Mouse (Mus musculus) liver, embryonic 12.5 days (tissue): Measurements from ENCODE around the gene Scaper. TPM values are rescaled to one million over a fixed set of nuclear protein-coding genes. Genes with fewer than 3 reads are reported as not detected.

ENCODE experiments used
- ATAC-seq: fragments of 200-750 bp; cut with Nextera tagmentation; 2 replicates; pipeline ENCODE4 v1.8.0; 2017; ENCODE audit warnings: moderate number of reproducible peaks, mild to moderate bottlenecking, moderate library complexity
- H3K27ac ChIP-seq: fragments of 300-500 bp; sonication (generic); 2 replicates; pipeline ENCODE4 v1.5.1; 2016; ENCODE audit warnings: mild to moderate bottlenecking
- H3K27me3 ChIP-seq: fragments of 300-500 bp; sonication (generic); replicated peaks from 2 replicates; pipeline ENCODE4 v1.6.1; 2016; ENCODE audit warnings: mild to moderate bottlenecking, moderate library complexity
- H3K36me3 ChIP-seq: fragments of 300-500 bp; sonication (generic); 2 replicates; pipeline ENCODE4 v1.6.1; 2016; ENCODE audit warnings: mild to moderate bottlenecking, moderate library complexity
- H3K4me1 ChIP-seq: fragments of 300-500 bp; sonication (generic); 2 replicates; pipeline ENCODE4 v1.6.1; 2016
- H3K4me2 ChIP-seq: fragments of 300-500 bp; sonication (generic); 2 replicates; pipeline ENCODE4 v1.6.1; 2016; ENCODE audit warnings: mild to moderate bottlenecking, moderate library complexity
- H3K4me3 ChIP-seq: fragments of 300-500 bp; sonication (generic); 2 replicates; pipeline ENCODE4 v1.5.1; 2016; ENCODE audit warnings: mild to moderate bottlenecking, moderate library complexity
- H3K9ac ChIP-seq: fragments of 300-500 bp; sonication (generic); 2 replicates; pipeline ENCODE4 v1.6.1; 2016; ENCODE audit warnings: mild to moderate bottlenecking, moderate library complexity
- H3K9me3 ChIP-seq: fragments of 300-500 bp; sonication (generic); replicated peaks from 2 replicates; pipeline ENCODE4 v1.6.1; 2016; ENCODE audit warnings: mild to moderate bottlenecking, moderate library complexity
- WGBS: fragments of 180-500 bp; shearing (Covaris S2); methylation state at CpG from one replicate; pipeline ENCODE4 v1.1.7; 2016; ENCODE audit not compliant: insufficient replicate concordance; 5-methylcytosine and 5-hydroxymethylcytosine counted together
- polyA plus RNA-seq: library from polyadenylated mRNA; unstranded; fragments of >200 nt; fragmentation: Nextera tagmentation; extraction: Ambion mirVana; gene quantifications from 2 replicates; pipeline ENCODE4 v1.2.1, GENCODE M21; 2016

Scaper gene
- polyA plus RNA-seq, 1 experiment from 2014 or later, result 2.7 TPM

DNA sequence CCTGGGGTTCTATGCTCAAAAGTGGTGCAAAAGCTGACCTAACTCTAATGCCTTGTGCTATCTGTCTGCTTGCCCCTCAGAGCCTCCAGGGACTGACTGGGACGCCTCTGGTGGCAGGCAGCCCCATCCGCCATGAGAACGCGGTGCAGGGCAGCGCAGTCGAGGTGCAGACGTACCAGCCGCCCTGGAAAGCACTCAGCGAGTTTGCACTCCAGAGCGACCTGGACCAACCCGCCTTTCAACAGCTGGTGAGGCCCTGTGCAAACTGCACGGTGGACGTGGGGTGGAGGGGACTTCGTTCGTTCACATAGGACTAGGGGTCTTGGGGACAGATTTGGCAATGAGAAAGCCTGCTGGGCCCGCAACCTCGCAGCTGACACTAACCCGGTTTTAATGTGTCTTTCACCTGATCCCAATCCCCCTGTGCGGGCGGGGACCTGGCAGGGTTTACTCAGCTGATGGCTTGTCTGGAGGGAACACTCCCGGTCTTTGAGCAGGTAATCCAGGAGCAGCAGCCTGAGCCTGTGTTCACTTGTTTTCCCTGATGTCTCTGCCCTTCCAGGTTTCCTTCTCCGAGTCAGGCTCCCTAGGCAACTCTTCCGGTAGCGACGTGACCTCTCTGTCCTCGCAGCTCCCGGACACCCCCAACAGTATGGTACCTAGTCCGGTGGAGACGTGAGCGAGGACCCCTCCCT is 392.9 kb downstream of the Scaper start:
- Histone ChIP-seq H3K4me2 (peak overlapping the region; percentile 47; the same call in 1 of the 2 replicates), H3K4me3 (peak overlapping the region; percentile 25; the same call in 1 of the 2 replicates), H3K36me3 (no peaks in the 10 kb centered on the region), H3K9me3 (peaks cover 9% of the 10 kb centered on the region; the same call in 1 of the 2 replicates), H3K4me1 (peaks cover 33% of the 10 kb centered on the region), H3K27me3 (peaks cover 100% of the 10 kb centered on the region), H3K9ac (no peak overlapping the region), H3K27ac (no peak overlapping the region)
- WGBS, result 3% methylated on average over 30 of the region's 30 CpGs
- ATAC-seq, result no peak

DNA sequence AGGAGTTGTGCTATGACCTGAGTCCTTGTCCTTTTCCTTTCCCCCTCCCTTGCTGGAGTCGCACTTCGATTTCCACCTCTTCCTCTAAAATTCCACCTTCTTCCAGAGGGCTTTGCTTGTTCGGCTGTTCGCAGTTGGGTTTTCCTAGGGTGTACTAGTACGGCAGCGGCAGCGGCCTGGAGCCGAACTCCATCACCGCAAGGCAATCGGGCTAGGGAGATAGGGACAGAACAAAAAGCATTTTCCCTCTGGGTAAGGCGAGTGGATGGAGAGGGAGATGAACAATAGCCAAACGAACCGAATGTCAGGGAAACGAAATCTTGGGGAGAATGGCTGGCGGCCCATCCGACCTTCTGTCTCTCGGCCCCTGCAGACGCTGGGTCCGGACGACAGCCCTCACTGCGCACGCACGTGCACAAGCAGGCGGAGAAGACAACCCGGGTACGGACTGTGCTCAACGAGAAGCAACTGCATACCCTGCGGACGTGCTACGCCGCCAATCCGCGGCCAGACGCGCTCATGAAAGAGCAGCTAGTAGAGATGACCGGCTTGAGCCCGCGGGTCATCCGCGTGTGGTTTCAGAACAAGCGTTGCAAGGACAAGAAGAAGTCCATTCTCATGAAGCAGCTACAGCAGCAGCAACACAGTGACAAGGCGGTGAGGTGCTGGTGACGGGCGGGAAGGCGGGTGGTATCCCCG is 394.1 kb downstream of the Scaper start:
- Histone ChIP-seq H3K36me3 (no peaks in the 10 kb centered on the region), H3K4me1 (peaks cover 33% of the 10 kb centered on the region), H3K27me3 (peaks cover 100% of the 10 kb centered on the region), H3K4me3 (peak overlapping the region; percentile 25), H3K4me2 (peak overlapping the region; percentile 47), H3K9me3 (peaks cover 9% of the 10 kb centered on the region; the same call in 1 of the 2 replicates), H3K9ac (no peak overlapping the region), H3K27ac (no peak overlapping the region)
- 2% methylated on average over 46 of the region's 46 CpGs for WGBS
- ATAC-seq, result no peak

GRCm38 (mm10) chr9:55543336-55543702 is 394.6 kb downstream of the Scaper start:
- WGBS, result 10% methylated on average over 8 of the region's 8 CpGs
- H3K27me3 ChIP-seq, result peaks cover 100% of the 10 kb centered on the region
- no peaks in the 10 kb centered on the region for H3K36me3 ChIP-seq
- H3K9me3 ChIP-seq, result peaks cover 9% of the 10 kb centered on the region; the same call in 1 of the 2 replicates
- H3K4me1 ChIP-seq, result peaks cover 33% of the 10 kb centered on the region
- no peak overlapping the region for H3K9ac ChIP-seq
- ATAC-seq, result no peak
- peak overlapping the region; percentile 47; the same call in 1 of the 2 replicates for H3K4me2 ChIP-seq
- no peak overlapping the region for H3K27ac ChIP-seq
- H3K4me3 ChIP-seq, result no peak overlapping the region

GRCm38 (mm10) chr9:55542366-55543325 is 395.3 kb downstream of the Scaper start:
- WGBS, result 4% methylated on average over 59 of the region's 59 CpGs
- no peak overlapping the region for H3K9ac ChIP-seq
- ATAC-seq, result no peak

GRCm38 (mm10) chr9:55541681-55542365 is 396.1 kb downstream of the Scaper start:
- Histone ChIP-seq H3K4me3 (peak overlapping the region; percentile 49), H3K9me3 (peaks cover 9% of the 10 kb centered on the region; the same call in 1 of the 2 replicates), H3K9ac (no peak overlapping the region), H3K4me1 (peaks cover 33% of the 10 kb centered on the region), H3K4me2 (peak overlapping the region; percentile 69), H3K36me3 (no peaks in the 10 kb centered on the region), H3K27ac (no peak overlapping the region), H3K27me3 (peaks cover 99% of the 10 kb centered on the region)
- no peak for ATAC-seq
- WGBS, result 1% methylated on average over 59 of the region's 59 CpGs

More at GRCm38 (mm10) chr9:55542366-55543325, 395.3 kb downstream of the Scaper start:
- Histone ChIP-seq H3K36me3 (no peaks in the 10 kb centered on the region), H3K4me2 (peak overlapping the region; percentile 69), H3K9me3 (peaks cover 9% of the 10 kb centered on the region; the same call in 1 of the 2 replicates), H3K27ac (no peak overlapping the region), H3K4me1 (peaks cover 33% of the 10 kb centered on the region), H3K27me3 (peaks cover 99% of the 10 kb centered on the region), H3K4me3 (peak overlapping the region; percentile 49)

DNA sequence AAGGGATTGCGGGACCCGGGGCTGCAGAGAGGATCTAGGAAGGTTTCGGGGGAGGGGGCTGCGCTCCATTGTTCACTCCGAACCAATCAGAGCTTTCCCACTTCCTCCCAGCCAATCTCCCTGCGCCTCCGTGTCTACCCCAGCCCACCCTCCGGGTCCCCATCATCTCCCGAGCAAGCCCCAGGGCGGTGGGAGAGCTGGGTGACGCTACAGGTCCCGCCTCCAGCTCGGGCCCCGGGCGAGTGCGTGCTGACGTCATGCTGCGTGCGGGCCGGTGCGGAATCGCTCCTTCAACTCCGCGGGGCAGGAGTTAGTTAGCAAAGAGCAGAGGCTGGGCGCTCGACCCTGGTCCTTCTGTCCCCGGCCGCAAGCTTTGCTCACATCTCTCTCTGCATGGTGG is 397.0 kb downstream of the Scaper start:
- WGBS, result under 1% methylated on average over 28 of the region's 28 CpGs
- Histone ChIP-seq H3K27ac (no peak overlapping the region), H3K27me3 (peaks cover 99% of the 10 kb centered on the region), H3K9me3 (peaks cover 2% of the 10 kb centered on the region; the same call in 1 of the 2 replicates), H3K36me3 (no peaks in the 10 kb centered on the region), H3K4me2 (peak overlapping the region; percentile 69), H3K4me3 (peak overlapping the region; percentile 49), H3K4me1 (peaks cover 23% of the 10 kb centered on the region), H3K9ac (no peak overlapping the region)
- no peak; the same call in 1 of the 2 replicates for ATAC-seq

GRCm38 (mm10) chr9:55540391-55540770 is 397.5 kb downstream of the Scaper start:
- peak overlapping the region; percentile 69 for H3K4me2 ChIP-seq
- ATAC-seq, result no peak
- H3K4me1 ChIP-seq, result peaks cover 20% of the 10 kb centered on the region
- WGBS, result 2% methylated on average over 12 of the region's 12 CpGs
- H3K27me3 ChIP-seq, result peaks cover 99% of the 10 kb centered on the region
- no peak overlapping the region for H3K9ac ChIP-seq
- no peak overlapping the region for H3K27ac ChIP-seq
- no peaks in the 10 kb centered on the region for H3K36me3 ChIP-seq
- no peaks in the 10 kb centered on the region for H3K9me3 ChIP-seq
- peak overlapping the region; percentile 49 for H3K4me3 ChIP-seq

GRCm38 (mm10) chr9:55539661-55540390 is 398.1 kb downstream of the Scaper start:
- no peaks in the 10 kb centered on the region for H3K9me3 ChIP-seq
- WGBS, result 3% methylated on average over 31 of the region's 31 CpGs
- no peak overlapping the region for H3K27ac ChIP-seq
- ATAC-seq, result no peak
- H3K4me1 ChIP-seq, result peaks cover 20% of the 10 kb centered on the region
- H3K36me3 ChIP-seq, result no peaks in the 10 kb centered on the region
- no peak overlapping the region for H3K9ac ChIP-seq
- H3K27me3 ChIP-seq, result peaks cover 96% of the 10 kb centered on the region
- H3K4me2 ChIP-seq, result peak overlapping the region; percentile 69
- H3K4me3 ChIP-seq, result peak overlapping the region; percentile 49; the same call in 1 of the 2 replicates

DNA sequence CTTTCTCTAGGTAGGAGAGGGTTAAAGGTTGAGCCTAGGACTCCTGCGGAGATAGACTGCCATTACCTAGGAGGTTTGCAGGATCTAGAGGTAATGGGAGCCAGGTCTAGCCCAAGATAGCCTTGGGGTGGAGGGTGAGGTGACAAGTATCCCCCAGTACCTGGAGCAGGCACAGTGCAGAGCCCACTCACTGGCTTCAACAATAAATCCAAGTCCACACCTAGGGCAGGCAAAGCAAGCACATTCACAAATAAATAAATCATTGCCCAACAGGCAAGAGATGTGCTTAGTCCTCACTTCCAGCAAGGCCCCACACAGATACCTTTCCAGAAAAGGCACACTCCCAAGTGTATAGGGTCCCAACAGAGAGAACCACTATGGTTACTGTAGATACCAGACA is 398.9 kb downstream of the Scaper start:
- Histone ChIP-seq H3K27ac (no peak overlapping the region), H3K36me3 (no peaks in the 10 kb centered on the region), H3K4me2 (no peak overlapping the region), H3K27me3 (peaks cover 96% of the 10 kb centered on the region), H3K9ac (no peak overlapping the region), H3K9me3 (no peaks in the 10 kb centered on the region), H3K4me1 (peaks cover 20% of the 10 kb centered on the region), H3K4me3 (no peak overlapping the region)
- 9% methylated on average over 1 of the region's 1 CpGs for WGBS
- no peak for ATAC-seq

DNA sequence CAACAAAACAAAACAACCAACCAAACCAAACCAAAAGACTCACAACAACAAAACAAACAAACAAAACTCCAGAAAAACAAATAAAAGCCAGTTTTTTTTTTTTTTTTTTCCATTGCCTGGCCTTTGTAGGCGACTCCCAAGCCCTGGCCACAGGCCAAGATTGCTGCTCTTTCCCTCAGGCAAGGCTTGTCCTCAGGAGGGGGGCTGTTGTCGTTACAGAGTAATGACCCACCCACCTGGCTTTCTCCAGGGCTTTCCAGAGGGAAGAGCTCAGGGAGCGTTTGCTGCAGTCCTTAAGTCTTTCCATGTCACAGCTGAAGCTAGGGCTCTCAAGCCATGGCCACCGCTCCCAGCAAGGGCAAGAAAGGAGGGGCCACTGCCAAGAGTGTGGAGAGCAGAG is 399.5 kb downstream of the Scaper start, which contains the start of gene Isl2:
Gene Isl2 (plus strand): TSS at position 296 of the 400 bp plus-strand sequence.
- H3K9me3 ChIP-seq, result no peaks in the 10 kb centered on the region
- peaks cover 20% of the 10 kb centered on the region for H3K4me1 ChIP-seq
- 18% methylated on average over 4 of the region's 4 CpGs for WGBS
- 0 out of 2 replicates have a peak within 1 kb of the TSS, but pooled peaks have one; percentile 69 for H3K4me2 ChIP-seq
- H3K27ac ChIP-seq, result no peak within 1 kb of the TSS
- no peak for ATAC-seq
- no peak within 1 kb of the TSS for H3K9ac ChIP-seq
- no peaks in the 10 kb centered on the region for H3K36me3 ChIP-seq
- no peak within 1 kb of the TSS for H3K4me3 ChIP-seq
- peaks cover 90% of the 10 kb centered on the region for H3K27me3 ChIP-seq
